Mouse (Mus musculus): ENCODE results near the gene Ankrd33b. TPM values are rescaled to one million over a fixed set of nuclear protein-coding genes. Genes with fewer than 3 reads are reported as not detected.
A peak's percentile ranks its signal among the peaks of the same experiment; 100 is the strongest.

Ankrd33b gene
- total and polyA plus RNA-seq, 3 experiments = 50.0 to 69.6 (median 60.3) TPM

GRCm38 (mm10) chr15:31352494-31353279 is 14.8 kb downstream of the Ankrd33b start:
- no peaks in the 10 kb centered on the region for H3K9me3 ChIP-seq (replicated peaks; ENCODE audit: low read length)
- H3K9ac ChIP-seq (ENCODE audit: insufficient read depth, low read depth) = no peak overlapping the region

DNA sequence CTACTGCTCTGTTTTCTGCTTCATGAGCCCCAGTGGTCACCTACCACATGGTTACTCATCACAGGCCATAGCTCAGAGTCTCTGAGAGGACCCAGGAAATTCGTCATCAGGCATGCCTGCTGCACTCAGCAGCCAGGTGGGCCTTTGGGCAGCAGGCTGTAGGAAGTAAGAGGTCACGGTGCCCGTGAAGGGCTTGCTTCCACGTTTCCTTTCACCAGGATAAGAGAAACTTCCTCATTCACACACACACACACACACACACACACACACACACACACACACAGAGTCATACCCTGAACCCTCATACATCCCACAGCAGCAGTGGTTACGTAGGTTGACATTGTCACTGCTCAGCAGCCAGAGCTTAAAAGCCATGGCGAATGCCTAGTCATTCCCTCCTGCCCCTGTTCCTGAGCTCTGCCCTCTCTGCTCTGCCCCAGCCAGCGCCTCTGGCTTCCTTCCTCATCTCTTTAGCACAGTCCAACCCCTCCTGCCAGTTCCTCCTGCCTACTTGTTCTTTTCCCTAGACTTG is 17.6 kb downstream of the Ankrd33b start:
- peak overlapping the region; percentile 97 for H3K27ac ChIP-seq (ENCODE audit: insufficient read depth, low read depth)
- H3K9me3 ChIP-seq (replicated peaks; ENCODE audit: low read length) = no peaks in the 10 kb centered on the region
- peak overlapping the region; percentile 34 for H3K9ac ChIP-seq (ENCODE audit: insufficient read depth, low read depth)
- dilution Hi-C loops (cut with MboI; ENCODE audit: extremely low pct_ligation_motif_present, extremely low pct_unique_long_range_greater_than_20kb, low sequenced_read_pairs) = no loop called here
- peak; percentile 78 for DNase-seq (ENCODE audit: extremely low read depth)
- H3K27me3 ChIP-seq (replicated peaks) = no peaks in the 10 kb centered on the region
- in situ Hi-C loops (cut with MboI; ENCODE audit: low pct_ligation_motif_present, low pct_unique_long_range_greater_than_20kb, low sequenced_read_pairs) = no loop called here
- peak overlapping the region; percentile 74 for H3K4me2 ChIP-seq (ENCODE audit: insufficient read depth, low read depth, poor library complexity, severe bottlenecking)
- peaks cover 44 to 91% of the 10 kb centered on the region in 2 experiments for H3K4me1 ChIP-seq (ENCODE audit: control insufficient read depth in 1 of 2, insufficient read depth in 2 of 2)
- peaks cover 36 to 63% of the 10 kb centered on the region in 2 experiments for H3K36me3 ChIP-seq (replicated peaks in 1 of 2; ENCODE audit: control insufficient read depth in 1 of 2, insufficient read depth in 1 of 2, low read length in 1 of 2)
- H3K4me3 ChIP-seq (replicated peaks in 1 of 3; ENCODE audit: low read depth in 2 of 3, low read length in 2 of 3, poor library complexity in 1 of 3) = peak overlapping the region in 1 of 3 experiments; percentile 4
- peaks cover 81% of the 10 kb centered on the region for H3K79me2 ChIP-seq (replicated peaks; ENCODE audit: control insufficient read depth, extremely low read depth, insufficient read depth, poor library complexity, severe bottlenecking)
- TF ChIP-seq IRF4 (IDR thresholded peaks at IDR 0.05; ENCODE audit: low read depth, low read length) (peak; percentile 35; the same call in 1 of the 2 replicates), ZKSCAN1 (IDR thresholded peaks at IDR 0.05; ENCODE audit: borderline replicate concordance, low read depth, low read length) (no peak), HCFC1 (IDR thresholded peaks at IDR 0.05; ENCODE audit: low read depth, low read length) (peak; percentile 34; the same call in 1 of the 2 replicates), ETS1 (conservative IDR thresholded peaks at IDR 0.05; ENCODE audit: low read depth, low read length) (peak; percentile 93), BHLHE40 (IDR thresholded peaks at IDR 0.05; ENCODE audit: low read depth, low read length) (peak; percentile 94), CHD2 (IDR thresholded peaks at IDR 0.05; ENCODE audit: low read length) (peak; percentile 52; the same call in 1 of the 2 replicates), KAT2A (IDR thresholded peaks at IDR 0.05; ENCODE audit: insufficient replicate concordance, low read length) (no peak), RAD21 (IDR thresholded peaks at IDR 0.05; ENCODE audit: low read depth, low read length) (no peak), ELF1 (IDR thresholded peaks at IDR 0.05; ENCODE audit: low read depth, low read length) (peak; percentile 61), NRF1 (IDR thresholded peaks at IDR 0.05; ENCODE audit: low read depth, low read length) (no peak), UBTF (IDR thresholded peaks at IDR 0.05; ENCODE audit: low read depth, low read length) (peak; percentile 61; the same call in 1 of the 2 replicates), SIN3A (IDR thresholded peaks at IDR 0.05; ENCODE audit: low read length) (peak; percentile 42), POLR2AphosphoS2 (IDR thresholded peaks at IDR 0.05; ENCODE audit: low read depth, low read length) (no peak), CHD1 (IDR thresholded peaks at IDR 0.05; ENCODE audit: low read depth, low read length) (no peak; the same call in 1 of the 2 replicates), E2F4 (IDR thresholded peaks at IDR 0.05; ENCODE audit: insufficient replicate concordance, low read depth, low read length) (no peak), ZNF384 (IDR thresholded peaks at IDR 0.05; ENCODE audit: low read depth, low read length) (no peak), GABPA (IDR thresholded peaks at IDR 0.05; ENCODE audit: insufficient replicate concordance, low read depth, low read length) (no peak), RCOR1 (conservative IDR thresholded peaks at IDR 0.05; ENCODE audit: low read depth, low read length) (peak; percentile 64; the same call in 1 of the 2 replicates), MYC (IDR thresholded peaks at IDR 0.05; ENCODE audit: low read depth, low read length) (peak; percentile 93), POLR2A (IDR thresholded peaks at IDR 0.05; ENCODE audit: low read depth, low read length) (no peak; the same call in 1 of the 2 replicates), USF1 (IDR thresholded peaks at IDR 0.05; ENCODE audit: low read depth, low read length) (no peak), MEF2A (IDR thresholded peaks at IDR 0.05; ENCODE audit: borderline replicate concordance, low read depth, low read length) (peak; percentile 54), NELFE (IDR thresholded peaks at IDR 0.05; ENCODE audit: low read depth, low read length) (no peak), JUN (IDR thresholded peaks at IDR 0.05; ENCODE audit: insufficient read depth, low read depth, low read length) (peak; percentile 32; the same call in 1 of the 2 replicates), ZMIZ1 (IDR thresholded peaks at IDR 0.05; ENCODE audit: low read depth, low read length) (0 out of 2 replicates have a peak, but pooled peaks have one; percentile 11), SMC3 (IDR thresholded peaks at IDR 0.05; ENCODE audit: low read depth, low read length) (peak; percentile 7; the same call in 1 of the 2 replicates), MAZ (IDR thresholded peaks at IDR 0.05; ENCODE audit: low read depth, low read length) (peak; percentile 44; the same call in 1 of the 2 replicates), ZC3H11A (IDR thresholded peaks at IDR 0.05; ENCODE audit: low read depth, low read length) (no peak)

More at GRCm38 (mm10) chr15:31352494-31353279, 14.8 kb downstream of the Ankrd33b start:
- Histone ChIP-seq H3K4me3 (replicated peaks in 1 of 3; ENCODE audit: low read depth in 2 of 3, low read length in 2 of 3, poor library complexity in 1 of 3) (no peak overlapping the region), H3K79me2 (replicated peaks; ENCODE audit: control insufficient read depth, extremely low read depth, insufficient read depth, poor library complexity, severe bottlenecking) (peaks cover 85% of the 10 kb centered on the region), H3K36me3 (replicated peaks in 1 of 2; ENCODE audit: control insufficient read depth in 1 of 2, insufficient read depth in 1 of 2, low read length in 1 of 2) (peaks cover 44 to 81% of the 10 kb centered on the region in 2 experiments), H3K4me2 (ENCODE audit: insufficient read depth, low read depth, poor library complexity, severe bottlenecking) (no peak overlapping the region), H3K27me3 (replicated peaks) (no peaks in the 10 kb centered on the region), H3K27ac (ENCODE audit: insufficient read depth, low read depth) (peak overlapping the region; percentile 9; the same call in 1 of the 2 replicates), H3K4me1 (ENCODE audit: control insufficient read depth in 1 of 2, insufficient read depth in 2 of 2) (peaks cover 53 to 91% of the 10 kb centered on the region in 2 experiments)
- dilution Hi-C loops (cut with MboI; ENCODE audit: extremely low pct_ligation_motif_present, extremely low pct_unique_long_range_greater_than_20kb, low sequenced_read_pairs) (no loop called here), in situ Hi-C loops (cut with MboI; ENCODE audit: low pct_ligation_motif_present, low pct_unique_long_range_greater_than_20kb, low sequenced_read_pairs) (no loop called here)
- TF ChIP-seq CHD1 (IDR thresholded peaks at IDR 0.05; ENCODE audit: low read depth, low read length) = no peak
- no peak for TF ChIP-seq ZKSCAN1 (IDR thresholded peaks at IDR 0.05; ENCODE audit: borderline replicate concordance, low read depth, low read length)
- TF ChIP-seq USF2 (conservative IDR thresholded peaks at IDR 0.05; ENCODE audit: low read depth, low read length) = no peak
- TF ChIP-seq POLR2AphosphoS2 (IDR thresholded peaks at IDR 0.05; ENCODE audit: low read depth, low read length) = no peak
- no peak for DNase-seq (ENCODE audit: extremely low read depth)
